Mouse (Mus musculus) stomach, postnatal 0 days (tissue): Measurements from ENCODE around the gene Cacna2d3. TPM values are rescaled to one million over a fixed set of nuclear protein-coding genes. Genes with fewer than 3 reads are reported as not detected.

Source experiments
- ATAC-seq: fragments of 200-750 bp; cut with Nextera tagmentation; 2 replicates; pipeline ENCODE4 v1.8.0; 2017; ENCODE audit not compliant: low FRiP score, low TSS enrichment
- DNase-seq: peaks from one replicate; pipeline ENCODE4 v3.0.0-alpha.2; 2016; ENCODE audit warnings: low spot score
- H3K27ac ChIP-seq: fragments of 300-500 bp; sonication (generic); replicated peaks from 2 replicates; pipeline ENCODE4 v1.5.1; 2014; ENCODE audit warnings: mild to moderate bottlenecking, control low read depth
- H3K27me3 ChIP-seq: fragments of 300-500 bp; sonication (generic); 2 replicates; pipeline ENCODE4 v1.6.1; 2014; ENCODE audit warnings: low read length; ENCODE audit not compliant: control insufficient read depth, insufficient read depth
- H3K36me3 ChIP-seq: fragments of 300-500 bp; sonication (generic); 2 replicates; pipeline ENCODE4 v1.6.1; 2014; ENCODE audit warnings: low read length, mixed read lengths; ENCODE audit not compliant: control insufficient read depth, insufficient read depth
- H3K4me1 ChIP-seq: fragments of 300-500 bp; sonication (generic); replicated peaks from 2 replicates; pipeline ENCODE4 v1.6.1; 2014; ENCODE audit warnings: antibody characterized with exemption; ENCODE audit not compliant: control insufficient read depth, insufficient read depth
- H3K4me2 ChIP-seq: fragments of 300-500 bp; sonication (generic); replicated peaks from 2 replicates; pipeline ENCODE4 v1.6.1; 2014; ENCODE audit warnings: low read depth, mild to moderate bottlenecking, control low read depth, moderate library complexity
- H3K4me3 ChIP-seq: fragments of 300-500 bp; sonication (generic); 2 replicates; pipeline ENCODE4 v1.5.1; 2014; ENCODE audit warnings: low read depth, low read length, control low read depth
- H3K9ac ChIP-seq: fragments of 300-500 bp; sonication (generic); 2 replicates; pipeline ENCODE4 v1.6.1; 2014; ENCODE audit warnings: mild to moderate bottlenecking, low read length, control low read depth, mixed read lengths
- H3K9me3 ChIP-seq: fragments of 300-500 bp; sonication (generic); 2 replicates; pipeline ENCODE4 v1.6.1; 2016; ENCODE audit warnings: low read length; ENCODE audit not compliant: control insufficient read depth
- CTCF ChIP-seq: IDR thresholded peaks from 2 replicates; pipeline ENCODE4 v1.5.1; 2016; ENCODE audit warnings: antibody characterized with exemption, low read depth, mild to moderate bottlenecking, moderate library complexity
- EP300 ChIP-seq: optimal IDR thresholded peaks from 2 replicates; pipeline ENCODE3; 2016; ENCODE audit warnings: antibody characterized with exemption
- WGBS: fragments of 180-500 bp; shearing (Covaris S2); extraction: QIAGEN DNeasy Blood & Tissue Kit; methylation state at CpG from one replicate; pipeline ENCODE4 v1.1.7; 2014; 5-methylcytosine and 5-hydroxymethylcytosine counted together
- polyA plus RNA-seq: library from polyadenylated mRNA; unstranded; fragments of >200 nt; fragmentation: Nextera tagmentation; extraction: Ambion mirVana; gene quantifications from 2 replicates; pipeline ENCODE4 v1.2.1, GENCODE M21; 2015

Cacna2d3 gene
- polyA plus RNA-seq, 1 experiment from 2014 or later = 0.98 TPM

GRCm38 (mm10) chr14:28870382-28870781 is 851.3 kb downstream of the Cacna2d3 start:
- no peak for ATAC-seq
- Histone ChIP-seq H3K4me3 (no peak overlapping the region), H3K36me3 (no peaks in the 10 kb centered on the region), H3K4me1 (no peaks in the 10 kb centered on the region), H3K9me3 (no peaks in the 10 kb centered on the region), H3K9ac (no peak overlapping the region), H3K27me3 (no peaks in the 10 kb centered on the region), H3K27ac (no peak overlapping the region), H3K4me2 (no peak overlapping the region)
- 85% methylated on average over 5 of the region's 5 CpGs for WGBS
- no peak for DNase-seq
- no peak for TF ChIP-seq EP300
- no peak for TF ChIP-seq CTCF

GRCm38 (mm10) chr14:28864925-28865324 is 856.7 kb downstream of the Cacna2d3 start:
- H3K27ac ChIP-seq = no peak overlapping the region
- no peaks in the 10 kb centered on the region for H3K9me3 ChIP-seq
- TF ChIP-seq EP300 (no peak), CTCF (no peak)
- H3K4me1 ChIP-seq = no peaks in the 10 kb centered on the region
- no peak overlapping the region for H3K9ac ChIP-seq
- no peaks in the 10 kb centered on the region for H3K27me3 ChIP-seq
- no peak overlapping the region for H3K4me2 ChIP-seq
- 39% methylated on average over 4 of the region's 4 CpGs for WGBS
- H3K4me3 ChIP-seq = no peak overlapping the region
- ATAC-seq (no peak), DNase-seq (no peak)
- no peaks in the 10 kb centered on the region for H3K36me3 ChIP-seq

GRCm38 (mm10) chr14:28861142-28861541 is 860.5 kb downstream of the Cacna2d3 start:
- Histone ChIP-seq H3K27ac (no peak overlapping the region), H3K9ac (no peak overlapping the region), H3K9me3 (no peaks in the 10 kb centered on the region), H3K4me3 (no peak overlapping the region), H3K4me2 (no peak overlapping the region), H3K27me3 (no peaks in the 10 kb centered on the region), H3K36me3 (no peaks in the 10 kb centered on the region), H3K4me1 (no peaks in the 10 kb centered on the region)
- WGBS = 81% methylated on average over 2 of the region's 2 CpGs
- ATAC-seq (no peak), DNase-seq (no peak)
- TF ChIP-seq EP300 = no peak
- no peak for TF ChIP-seq CTCF

Other genes with a start within 250 kb of the Cacna2d3 start
- 351 and 372 TPM in 2 replicates for gene Selenok, start 246.4 kb upstream of the Cacna2d3 start, polyA plus RNA-seq